10 mouse cellular contexts compared by ENCODE assay signal in the genomic region with DNA sequence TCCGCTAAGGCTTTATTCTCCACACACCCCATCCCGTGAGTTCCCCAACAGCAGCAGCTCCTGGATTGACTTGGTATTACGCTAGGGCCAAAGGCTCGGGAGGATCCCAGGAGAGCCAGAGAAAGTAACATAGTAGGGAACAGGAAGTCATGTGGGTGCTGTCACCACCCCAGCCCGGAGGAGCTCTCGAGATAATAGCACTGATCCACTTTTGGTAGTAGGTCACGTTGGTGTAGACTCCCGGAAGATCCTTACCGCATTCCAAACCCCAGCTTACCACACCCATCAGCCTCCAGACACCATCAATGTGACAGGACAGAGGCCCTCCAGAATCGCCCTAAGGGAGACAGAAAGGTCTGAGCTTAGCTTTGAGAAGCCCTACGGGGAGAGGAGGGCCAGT. TPM values are rescaled to one million over a fixed set of nuclear protein-coding genes. Genes with fewer than 3 reads are reported as not detected.
DNase-seq lines count a peak whose midpoint lies in the region; ATAC-seq lines count a peak whose summit lies in the region.
"Had no signal": no experiment of that assay in that cellular context is flagged by ENCODE, and none has a peak within 500 bp of the region (broad histone marks: within the 10 kb centered on the region; RNA-seq: fewer than 3 reads in every experiment).

No protein-coding gene starts in this region.

- 46% methylated on average over 11 of the region's 11 CpGs for WGBS in liver, embryonic 11.5 days
- 81% methylated on average over 11 of the region's 11 CpGs for WGBS in hindbrain, embryonic 13.5 days

- peaks cover 24% of the 10 kb centered on the region for H3K4me1 ChIP-seq in megakaryocyte, embryonic 14.5 days
- peaks cover 30% of the 10 kb centered on the region for H3K4me1 ChIP-seq in liver, embryonic 11.5 days (replicated peaks; ENCODE audit: control insufficient read depth, insufficient read depth, low read length)
- H3K4me1 ChIP-seq in hindbrain, embryonic 13.5 days (replicated peaks), result no peaks in the 10 kb centered on the region

- H3K36me3 ChIP-seq in megakaryocyte, embryonic 14.5 days (replicated peaks; ENCODE audit: low read length), result no peaks in the 10 kb centered on the region
- H3K36me3 ChIP-seq in liver, embryonic 11.5 days (ENCODE audit: control insufficient read depth, insufficient read depth, low read length), result no peaks in the 10 kb centered on the region
- no peaks in the 10 kb centered on the region for H3K36me3 ChIP-seq in hindbrain, embryonic 13.5 days

- no peaks in the 10 kb centered on the region for H3K9me3 ChIP-seq in megakaryocyte, embryonic 14.5 days
- no peaks in the 10 kb centered on the region for H3K9me3 ChIP-seq in liver, embryonic 11.5 days (ENCODE audit: control insufficient read depth, low read length)
- H3K9me3 ChIP-seq in hindbrain, embryonic 13.5 days, result no peaks in the 10 kb centered on the region

- H3K27me3 ChIP-seq in megakaryocyte, embryonic 14.5 days (replicated peaks), result no peaks in the 10 kb centered on the region
- no peaks in the 10 kb centered on the region for H3K27me3 ChIP-seq in liver, embryonic 11.5 days (replicated peaks; ENCODE audit: control insufficient read depth, insufficient read depth, low read length)
- H3K27me3 ChIP-seq in hindbrain, embryonic 13.5 days, result no peaks in the 10 kb centered on the region

- peak; percentile 58 to 71 for DNase-seq in heart, adult 9 months (ENCODE audit: low spot score in 2 of 2)
- no peak for DNase-seq in liver, embryonic 11.5 days (ENCODE audit: low spot score)
- DNase-seq in spleen, postnatal 36 days (ENCODE audit: low spot score in 2 of 2), result no peak
- no peak for DNase-seq in embryo, embryonic 9.5 days (ENCODE audit: extremely low spot score)
- DNase-seq: cerebellum, adult 9-10 months had no signal

- H3K27ac ChIP-seq in liver, embryonic 11.5 days (ENCODE audit: low read depth, low read length), result no peak overlapping the region
- H3K27ac ChIP-seq in hindbrain, embryonic 13.5 days, result no peak overlapping the region

- peak overlapping the region; percentile 6 for H3K4me3 ChIP-seq in megakaryocyte, embryonic 14.5 days (replicated peaks)
- H3K4me3 ChIP-seq in liver, embryonic 11.5 days (ENCODE audit: low read depth, low read length), result no peak overlapping the region
- no peak overlapping the region for H3K4me3 ChIP-seq in hindbrain, embryonic 13.5 days

- no peak overlapping the region for H3K9ac ChIP-seq in liver, embryonic 11.5 days (ENCODE audit: low read depth, low read length)
- H3K9ac ChIP-seq in hindbrain, embryonic 13.5 days, result no peak overlapping the region

- peak overlapping the region; percentile 35 for H3K4me2 ChIP-seq in liver, embryonic 11.5 days
- no peak overlapping the region for H3K4me2 ChIP-seq in hindbrain, embryonic 13.5 days

- no peak for ATAC-seq in megakaryocyte, adult 5-6 weeks (ENCODE audit: poor library complexity, severe bottlenecking)
- ATAC-seq in liver, embryonic 11.5 days (replicated peaks; ENCODE audit: low FRiP score), result no peak
- no peak for ATAC-seq in hindbrain, embryonic 13.5 days (ENCODE audit: low FRiP score)

RNA-seq across cellular contexts. Expression of a gene that starts 8.5 kb away (rescaled TPM):
- polyA plus RNA-seq in megakaryocyte, embryonic 14.5 days (2012; ENCODE audit: insufficient read depth, low replicate concordance), result not detected in 2 replicates
- total RNA-seq in megakaryocyte, adult 5-6 weeks (2015), result not detected in 2 replicates
- total RNA-seq in megakaryocyte, adult 5-6 weeks (2017), result not detected in 2 replicates
- 0.30 TPM in 1 of 2 replicates, not detected in the other for polyA plus RNA-seq in liver, embryonic 11.5 days (2014; fragmentation: Nextera tagmentation; extraction: Ambion mirVana)
- not detected in 2 replicates for polyA plus RNA-seq in hindbrain, embryonic 13.5 days (2015; fragmentation: Nextera tagmentation; extraction: Ambion mirVana)
- total RNA-seq: left cerebral cortex, adult 8-10 months had no signal
- polyA plus RNA-seq: embryonic facial prominence, embryonic 14.5 days had no signal

RNA-seq across cellular contexts. Expression of a gene that starts 22.8 kb away (rescaled TPM):
- 0.44 TPM in 1 of 2 replicates, not detected in the other for polyA plus RNA-seq in megakaryocyte, embryonic 14.5 days (2012; ENCODE audit: insufficient read depth, low replicate concordance)
- 0.59 and 0.80 TPM in 2 replicates for total RNA-seq in megakaryocyte, adult 5-6 weeks (2015)
- total RNA-seq in megakaryocyte, adult 5-6 weeks (2017), result 1.1 TPM in 2 replicates
- polyA plus RNA-seq in liver, embryonic 11.5 days (2014; fragmentation: Nextera tagmentation; extraction: Ambion mirVana), result 17.9 and 20.7 TPM in 2 replicates
- 11.2 and 11.4 TPM in 2 replicates for polyA plus RNA-seq in hindbrain, embryonic 13.5 days (2015; fragmentation: Nextera tagmentation; extraction: Ambion mirVana)

Comparison
In these comparisons a context has a peak if more than half of its experiments do, and no peak if none do; other contexts are left out.
1. DNase-seq: peak in heart, adult 9 months (2 of 2); none in liver, embryonic 11.5 days (single experiment), spleen, postnatal 36 days (0 of 2) and embryo, embryonic 9.5 days (single experiment).